Mouse (Mus musculus) midbrain, embryonic 10.5 days (tissue): ENCODE data around the gene Nfe2. TPM values are rescaled to one million over a fixed set of nuclear protein-coding genes. Genes with fewer than 3 reads are reported as not detected.

Experiments
- DNase-seq: peaks from one replicate; pipeline ENCODE4 v3.0.0-alpha.2; 2017; ENCODE audit warnings: low spot score
- H3K27ac ChIP-seq: fragments of 300-500 bp; sonication (generic); replicated peaks from 2 replicates; pipeline ENCODE4 v1.5.1; 2016; ENCODE audit warnings: mild to moderate bottlenecking
- H3K27me3 ChIP-seq: fragments of 300-500 bp; sonication (generic); 2 replicates; pipeline ENCODE4 v1.6.1; 2016; ENCODE audit warnings: low read depth, mild to moderate bottlenecking; ENCODE audit not compliant: poor library complexity, severe bottlenecking
- H3K36me3 ChIP-seq: fragments of 300-500 bp; sonication (generic); 2 replicates; pipeline ENCODE4 v1.6.1; 2016; ENCODE audit warnings: mild to moderate bottlenecking, moderate library complexity
- H3K4me1 ChIP-seq: fragments of 300-500 bp; sonication (generic); 2 replicates; pipeline ENCODE4 v1.6.1; 2016
- H3K4me3 ChIP-seq: fragments of 300-500 bp; sonication (generic); 2 replicates; pipeline ENCODE4 v1.5.1; 2016; ENCODE audit warnings: mild to moderate bottlenecking, moderate library complexity
- H3K9me3 ChIP-seq: fragments of 300-500 bp; sonication (generic); replicated peaks from 2 replicates; pipeline ENCODE4 v1.6.1; 2016; ENCODE audit warnings: mild to moderate bottlenecking
- WGBS: fragments of 180-500 bp; shearing (Covaris S2); methylation state at CpG from one replicate; pipeline ENCODE4 v1.1.7; 2016; 5-methylcytosine and 5-hydroxymethylcytosine counted together
- polyA plus RNA-seq: library from polyadenylated mRNA; unstranded; fragments of >200 nt; fragmentation: Nextera tagmentation; extraction: Ambion mirVana; gene quantifications from 2 replicates; pipeline ENCODE4 v1.2.1, GENCODE M21; 2016

Nfe2 gene
- polyA plus RNA-seq, result 5.6 and 6.4 TPM in 2 replicates

DNA sequence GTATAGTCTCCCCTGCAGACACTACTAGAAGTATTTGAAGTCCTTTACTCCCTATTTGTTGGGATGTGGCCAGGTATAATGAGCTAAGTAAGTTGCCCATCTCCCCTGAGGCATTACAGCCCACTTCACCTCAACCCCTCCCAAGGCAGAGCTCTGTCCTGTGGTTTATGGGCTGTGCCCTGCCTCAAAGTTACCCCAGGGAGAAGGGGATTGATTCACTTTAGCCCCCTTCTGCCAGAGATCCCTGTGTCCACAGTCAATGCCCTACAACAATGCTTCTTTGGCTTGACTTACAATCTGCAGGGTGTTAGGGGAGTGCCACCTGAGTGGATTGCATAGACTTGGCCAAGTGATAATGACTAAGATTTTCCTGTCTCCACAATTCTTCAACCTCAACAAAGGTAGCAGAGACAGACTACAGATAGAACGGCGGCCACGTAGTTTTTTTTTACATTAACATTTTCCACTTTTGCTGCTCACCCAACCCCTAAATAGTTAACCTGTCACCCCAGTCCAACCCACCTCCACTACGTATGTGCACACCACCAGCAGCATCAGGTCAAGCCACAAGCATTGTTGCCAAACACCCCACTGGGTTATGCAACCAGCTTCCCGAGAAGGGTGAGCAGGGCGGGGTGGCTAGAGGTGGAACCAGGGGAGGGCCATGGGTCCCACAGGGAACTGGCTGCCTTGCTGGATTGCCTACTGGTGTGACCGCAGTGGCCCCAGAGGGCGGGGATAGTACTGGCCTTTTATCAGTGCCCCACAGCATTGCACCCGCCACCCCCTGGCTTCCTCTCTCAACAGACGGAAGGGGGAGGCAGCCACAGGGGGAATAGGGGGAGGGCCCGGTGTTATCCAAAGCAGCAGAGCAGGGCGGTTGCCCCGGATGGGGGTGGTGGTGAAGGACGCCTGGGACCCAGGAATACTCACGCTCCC is at the start of gene Nfe2:
Gene Nfe2 (minus strand): TSS at position 614 of the 939 bp plus-strand sequence.
- Histone ChIP-seq H3K36me3 (no peaks in the 10 kb centered on the region), H3K9me3 (no peaks in the 10 kb centered on the region), H3K27ac (peak within 1 kb of the TSS; percentile 55; the same call in 1 of the 2 replicates), H3K4me3 (peak within 1 kb of the TSS; percentile 34), H3K4me1 (peaks cover 25% of the 10 kb centered on the region), H3K27me3 (peaks cover 25% of the 10 kb centered on the region)
- peak; percentile 39 for DNase-seq
- 12% methylated on average over 15 of the region's 15 CpGs for WGBS

DNA sequence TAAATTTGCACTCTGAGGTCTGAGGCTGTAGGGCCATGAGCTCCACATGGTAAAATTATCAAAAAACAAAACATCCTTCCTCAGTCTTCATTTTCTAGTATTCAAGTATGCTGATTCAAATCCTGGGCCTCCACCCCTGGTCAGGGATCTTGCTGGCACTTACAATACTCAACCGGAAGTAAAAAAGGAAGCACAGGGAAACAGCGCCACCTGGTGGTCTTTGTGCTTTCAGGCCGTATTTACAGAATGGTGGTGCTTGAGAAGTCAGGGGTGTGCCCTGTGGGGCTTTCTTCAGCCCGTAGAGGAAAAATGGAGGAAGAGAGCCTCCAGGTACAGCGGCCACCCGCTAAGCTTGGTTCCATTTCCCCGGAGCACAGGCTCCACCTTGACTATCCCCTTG is 48.9 kb upstream of the Nfe2 start:
- peaks cover 64% of the 10 kb centered on the region for H3K4me1 ChIP-seq
- no peaks in the 10 kb centered on the region for H3K36me3 ChIP-seq
- 2% methylated on average over 7 of the region's 7 CpGs for WGBS
- peaks cover 31% of the 10 kb centered on the region for H3K27me3 ChIP-seq
- H3K27ac ChIP-seq, result peak overlapping the region; percentile 61
- peak; percentile 94 for DNase-seq
- H3K4me3 ChIP-seq, result 0 out of 2 replicates have a peak overlapping the region, but pooled peaks have one; percentile 16
- H3K9me3 ChIP-seq, result no peaks in the 10 kb centered on the region

DNA sequence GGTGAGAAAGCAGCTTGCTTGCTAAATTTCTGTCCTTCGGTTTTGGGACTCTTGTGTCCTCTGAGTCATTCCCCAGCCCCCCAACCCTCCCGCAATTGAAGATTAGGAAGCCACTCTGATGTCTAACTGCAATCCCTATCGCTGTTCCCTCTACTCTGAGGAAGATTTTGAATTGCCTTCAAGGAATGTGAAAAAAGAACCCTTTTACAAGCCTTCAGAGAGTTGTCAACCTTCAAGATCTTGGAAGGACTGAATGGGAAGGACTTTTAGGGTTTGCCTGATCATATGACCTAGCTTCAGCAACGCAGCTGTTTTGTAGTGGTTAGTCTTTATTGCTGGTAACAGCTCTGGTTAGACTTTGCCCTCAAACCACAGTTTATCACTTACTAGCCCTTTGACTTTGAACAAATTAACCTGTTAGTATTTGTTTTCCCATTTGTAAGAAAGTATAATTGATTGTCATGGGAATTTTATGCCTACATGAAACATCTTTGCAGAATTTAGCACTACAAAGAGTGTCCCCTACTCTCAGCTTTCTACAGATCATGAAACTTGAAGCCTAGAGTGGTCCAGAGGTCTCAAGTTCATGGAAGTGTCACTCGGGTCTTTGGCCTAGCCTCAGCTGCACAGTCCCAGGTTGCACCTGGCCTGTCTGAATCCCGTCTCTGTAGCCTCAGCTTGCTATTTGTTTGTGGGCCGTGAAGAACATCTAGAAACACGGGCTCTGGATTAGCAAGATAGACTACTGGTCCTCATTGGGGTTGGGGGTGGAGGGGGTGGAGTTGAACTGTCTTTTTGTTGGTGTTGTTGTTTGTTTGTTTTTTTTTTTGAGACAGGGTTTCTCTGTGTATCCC is 47.8 kb upstream of the Nfe2 start:
- peaks cover 75% of the 10 kb centered on the region for H3K4me1 ChIP-seq
- peaks cover 31% of the 10 kb centered on the region for H3K27me3 ChIP-seq
- peak overlapping the region; percentile 62 for H3K4me3 ChIP-seq
- DNase-seq, result no peak
- no peaks in the 10 kb centered on the region for H3K9me3 ChIP-seq
- 36% methylated on average over 8 of the region's 8 CpGs for WGBS
- H3K27ac ChIP-seq, result peak overlapping the region; percentile 98
- H3K36me3 ChIP-seq, result no peaks in the 10 kb centered on the region

DNA sequence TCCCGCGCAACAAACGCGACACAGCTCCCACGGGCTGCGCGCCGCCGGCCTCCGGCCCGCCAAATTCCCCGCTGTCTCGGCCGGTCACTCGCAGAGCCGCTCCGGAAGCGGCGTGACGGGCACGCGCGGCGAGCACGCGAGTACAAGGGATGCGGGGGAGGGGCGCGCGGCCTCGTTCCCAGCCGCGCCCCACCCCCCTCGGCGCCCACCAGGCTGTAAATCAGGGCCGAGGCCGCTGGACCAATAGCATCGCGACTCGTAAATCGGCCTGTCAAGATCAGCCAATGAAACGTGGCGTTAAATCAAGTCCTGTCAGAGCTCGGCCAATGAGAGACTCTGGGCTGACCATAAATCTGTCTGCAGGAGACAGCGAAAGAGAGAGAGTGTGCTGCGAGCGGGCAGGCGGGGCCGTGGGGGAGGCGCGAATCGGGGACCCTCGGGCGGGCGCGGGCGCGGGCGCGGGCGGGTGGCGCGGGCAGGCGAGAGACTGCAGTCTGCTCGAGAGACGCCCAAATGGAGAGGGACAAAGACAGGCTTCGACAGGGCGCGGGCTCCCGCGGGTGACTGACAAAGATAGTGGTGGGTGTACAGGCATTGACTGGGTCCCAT is 47.0 kb upstream of the Nfe2 start:
- DNase-seq, result peak; percentile 99
- Histone ChIP-seq H3K36me3 (no peaks in the 10 kb centered on the region), H3K27ac (peak overlapping the region; percentile 98), H3K4me1 (peaks cover 84% of the 10 kb centered on the region), H3K9me3 (no peaks in the 10 kb centered on the region), H3K27me3 (peaks cover 27% of the 10 kb centered on the region), H3K4me3 (peak overlapping the region; percentile 62)
- WGBS, result under 1% methylated on average over 71 of the region's 71 CpGs

DNA sequence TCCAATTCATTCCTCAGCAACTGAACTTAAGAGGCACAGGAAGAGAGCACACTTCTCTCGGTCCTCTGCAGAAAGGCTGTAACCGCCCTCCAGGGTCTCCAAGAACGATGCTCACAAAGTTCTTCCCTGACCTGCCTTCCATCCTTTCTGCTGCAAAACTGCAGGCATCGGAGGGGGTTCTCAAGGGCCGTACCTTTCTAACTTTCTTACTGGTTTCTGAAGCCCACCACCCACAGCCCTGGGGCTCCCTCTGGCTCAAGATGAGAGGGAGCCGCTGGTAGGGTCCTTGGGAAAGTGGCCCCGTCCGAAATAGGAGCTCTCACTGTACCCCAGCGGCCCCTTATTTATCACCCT is 46.4 kb upstream of the Nfe2 start:
- Histone ChIP-seq H3K36me3 (no peaks in the 10 kb centered on the region), H3K27ac (peak overlapping the region; percentile 98), H3K27me3 (peaks cover 21% of the 10 kb centered on the region), H3K4me3 (peak overlapping the region; percentile 62), H3K4me1 (peaks cover 90% of the 10 kb centered on the region), H3K9me3 (no peaks in the 10 kb centered on the region)
- WGBS, result under 1% methylated on average over 9 of the region's 9 CpGs
- no peak for DNase-seq

DNA sequence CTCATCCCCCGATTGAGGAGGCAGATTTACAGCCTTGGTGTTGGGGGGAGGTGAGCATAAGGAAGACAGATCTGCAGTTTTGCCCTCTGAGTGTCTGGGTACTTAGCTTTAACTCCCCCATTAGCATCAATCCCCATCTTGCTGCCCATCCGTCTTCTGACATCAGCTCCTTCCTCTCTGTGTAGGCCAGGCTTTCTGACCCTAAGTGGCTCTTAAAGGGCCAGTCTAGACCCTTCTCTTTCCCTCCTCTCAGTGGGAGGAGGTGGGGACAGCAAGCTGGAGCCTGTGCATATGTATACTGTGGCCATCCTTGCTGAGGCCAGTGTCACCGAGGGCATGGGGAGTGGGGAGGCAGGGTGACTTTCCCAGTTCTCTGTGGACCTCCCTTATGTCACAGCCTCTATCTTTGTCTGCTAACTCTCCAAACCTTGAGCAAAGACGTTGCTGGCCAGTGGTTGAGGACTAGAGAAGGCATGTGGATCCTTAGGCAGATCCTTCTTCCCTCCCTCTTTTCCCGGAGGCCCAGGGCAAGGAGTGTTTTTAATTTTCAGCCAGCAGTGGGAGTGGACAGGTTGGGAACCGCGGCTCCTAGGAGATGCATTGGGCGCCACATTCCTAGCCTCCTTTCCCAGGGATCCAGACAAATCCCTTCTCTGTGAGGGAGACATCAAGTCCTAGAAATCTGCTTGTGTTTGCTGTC is 45.9 kb upstream of the Nfe2 start:
- H3K9me3 ChIP-seq, result no peaks in the 10 kb centered on the region
- H3K36me3 ChIP-seq, result peaks cover 2% of the 10 kb centered on the region; the same call in 1 of the 2 replicates
- 12% methylated on average over 8 of the region's 8 CpGs for WGBS
- H3K4me1 ChIP-seq, result peaks cover 92% of the 10 kb centered on the region
- peaks cover 16% of the 10 kb centered on the region for H3K27me3 ChIP-seq
- DNase-seq, result peak; percentile 53
- H3K27ac ChIP-seq, result peak overlapping the region; percentile 98
- H3K4me3 ChIP-seq, result peak overlapping the region; percentile 62

DNA sequence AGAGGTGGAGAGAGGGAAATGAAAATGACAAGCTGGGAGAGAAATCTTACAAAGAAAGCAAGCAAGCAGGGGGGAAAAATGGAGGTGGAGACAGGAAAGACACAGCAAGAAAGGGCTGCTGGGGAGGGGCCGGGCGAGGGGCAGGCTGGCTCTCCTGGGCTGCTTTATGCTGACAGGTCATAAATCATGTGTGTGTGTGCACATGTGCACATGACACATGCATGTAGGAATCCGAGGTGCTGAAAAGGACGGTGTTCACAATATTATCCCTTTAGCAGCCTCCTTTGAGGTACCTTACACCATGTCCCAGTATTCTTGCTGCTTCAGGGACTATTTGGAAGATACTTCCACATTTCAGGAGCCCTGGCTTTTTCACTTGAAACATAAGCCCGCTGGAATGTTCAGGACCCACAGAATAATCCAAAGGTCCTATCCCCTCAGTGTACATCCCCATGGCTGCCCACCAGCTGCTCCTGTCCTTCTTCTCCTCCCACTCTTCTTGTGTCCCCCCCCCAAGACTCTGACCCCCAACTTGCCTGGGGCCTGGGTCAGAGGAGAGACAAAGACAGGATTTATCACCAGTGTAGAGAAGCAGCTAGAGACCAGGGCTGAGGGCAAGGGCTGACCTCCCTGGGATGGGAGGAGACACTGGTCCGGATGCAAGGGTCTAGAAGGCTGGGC is 44.3 kb upstream of the Nfe2 start:
- peak; percentile 26 for DNase-seq
- Histone ChIP-seq H3K27ac (peak overlapping the region; percentile 98), H3K9me3 (no peaks in the 10 kb centered on the region), H3K4me3 (peak overlapping the region; percentile 16; the same call in 1 of the 2 replicates), H3K27me3 (0 out of 2 replicates have a peak, but pooled peaks cover under 1% of the 10 kb centered on the region), H3K36me3 (peaks cover 18% of the 10 kb centered on the region), H3K4me1 (peaks cover 99% of the 10 kb centered on the region)
- 50% methylated on average over 6 of the region's 6 CpGs for WGBS

DNA sequence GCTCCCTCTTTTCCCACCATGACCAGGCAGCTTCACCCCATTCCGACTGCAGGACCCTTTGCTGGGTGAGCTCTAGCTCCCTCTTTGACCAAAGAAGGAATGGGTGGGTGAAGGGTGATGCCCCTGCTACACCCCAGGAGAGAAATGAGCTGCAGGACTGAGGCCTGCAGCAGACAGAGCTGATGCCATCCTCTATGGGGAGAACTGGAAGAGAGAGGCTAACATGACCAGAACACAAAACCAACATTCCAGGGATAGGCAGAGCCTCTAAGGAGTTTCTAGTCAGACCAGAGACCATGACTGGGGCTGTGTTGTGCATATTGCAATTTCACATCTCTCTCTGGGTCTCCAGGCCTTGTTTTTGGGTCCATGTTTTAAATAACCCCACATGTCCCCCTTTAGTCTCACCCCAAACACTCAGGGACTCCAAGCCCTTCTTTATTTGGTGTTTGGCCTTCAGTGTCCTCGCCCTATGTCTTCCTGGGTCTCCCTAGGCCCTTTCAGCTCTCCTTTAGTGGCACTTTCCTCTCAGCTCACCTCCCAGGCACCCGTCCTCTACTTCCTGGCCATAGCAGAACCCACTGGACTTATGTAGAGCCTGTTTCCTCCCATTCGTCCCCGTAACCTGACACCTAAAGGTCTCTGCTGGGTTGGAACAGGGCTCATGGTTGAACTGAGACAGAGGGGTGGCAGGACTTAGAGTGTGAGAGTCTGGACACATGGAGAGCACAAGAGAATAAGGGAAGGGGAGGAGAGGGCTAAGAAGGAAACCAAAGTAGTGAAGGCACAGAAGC is 43.5 kb upstream of the Nfe2 start:
- Histone ChIP-seq H3K4me1 (peaks cover 100% of the 10 kb centered on the region), H3K4me3 (peak overlapping the region; percentile 55), H3K27ac (peak overlapping the region; percentile 98), H3K9me3 (no peaks in the 10 kb centered on the region), H3K27me3 (no peaks in the 10 kb centered on the region), H3K36me3 (peaks cover 26% of the 10 kb centered on the region)
- peak; percentile 37 for DNase-seq
- WGBS, result 21% methylated on average over 5 of the region's 5 CpGs

DNA sequence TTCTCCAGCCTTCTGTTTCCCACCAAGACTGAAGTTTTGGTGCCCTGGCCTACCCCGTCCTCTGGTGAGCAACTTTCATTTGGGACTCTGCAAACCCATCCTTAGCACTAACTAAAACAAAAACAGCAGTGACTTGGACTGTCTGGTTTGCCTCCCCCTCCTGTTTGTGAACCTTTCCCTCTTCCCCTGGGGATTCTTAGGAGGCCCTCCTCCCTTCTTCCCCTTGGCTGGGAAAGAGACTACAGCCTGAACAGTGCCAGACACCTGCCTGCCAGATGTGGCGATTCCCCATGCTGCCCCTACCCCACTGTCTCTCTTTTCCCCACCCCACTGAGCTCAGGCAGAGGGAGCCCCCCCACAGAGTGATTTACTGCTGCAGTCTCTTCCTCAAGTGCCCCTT is 42.8 kb upstream of the Nfe2 start:
- DNase-seq, result peak; percentile 48
- peaks cover 32% of the 10 kb centered on the region for H3K36me3 ChIP-seq

DNA sequence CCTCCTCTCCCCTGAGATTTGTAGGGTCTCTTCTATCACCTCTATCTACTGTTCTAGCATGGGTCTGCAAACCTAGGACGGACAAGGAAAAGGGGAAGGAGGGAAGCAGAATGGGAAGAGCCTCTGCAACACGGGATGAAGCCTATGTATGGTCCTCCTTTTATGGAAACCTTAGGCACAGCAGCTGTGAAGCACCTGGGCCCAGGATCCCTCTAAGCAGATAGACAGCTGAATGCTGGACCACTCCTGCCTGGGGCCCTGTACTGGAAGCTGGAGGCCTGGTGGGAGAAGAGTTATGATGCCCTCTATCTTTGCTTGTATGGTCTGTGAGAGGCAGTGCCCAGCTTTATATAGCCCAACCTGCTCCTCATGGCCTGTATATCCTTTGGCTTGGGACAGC is 42.4 kb upstream of the Nfe2 start:
- WGBS, result 2% methylated on average over 2 of the region's 2 CpGs
- H3K27ac ChIP-seq, result peak overlapping the region; percentile 98
- H3K4me3 ChIP-seq, result peak overlapping the region; percentile 55
- no peaks in the 10 kb centered on the region for H3K9me3 ChIP-seq
- H3K4me1 ChIP-seq, result peaks cover 100% of the 10 kb centered on the region
- DNase-seq, result no peak
- no peaks in the 10 kb centered on the region for H3K27me3 ChIP-seq
- peaks cover 32% of the 10 kb centered on the region for H3K36me3 ChIP-seq

More for the DNA sequence above, 42.8 kb upstream of the Nfe2 start:
- H3K27ac ChIP-seq, result peak overlapping the region; percentile 98
- no peaks in the 10 kb centered on the region for H3K27me3 ChIP-seq
- no peaks in the 10 kb centered on the region for H3K9me3 ChIP-seq
- H3K4me3 ChIP-seq, result peak overlapping the region; percentile 55
- peaks cover 100% of the 10 kb centered on the region for H3K4me1 ChIP-seq
- WGBS, result 15% methylated on average over 2 of the region's 2 CpGs

DNA sequence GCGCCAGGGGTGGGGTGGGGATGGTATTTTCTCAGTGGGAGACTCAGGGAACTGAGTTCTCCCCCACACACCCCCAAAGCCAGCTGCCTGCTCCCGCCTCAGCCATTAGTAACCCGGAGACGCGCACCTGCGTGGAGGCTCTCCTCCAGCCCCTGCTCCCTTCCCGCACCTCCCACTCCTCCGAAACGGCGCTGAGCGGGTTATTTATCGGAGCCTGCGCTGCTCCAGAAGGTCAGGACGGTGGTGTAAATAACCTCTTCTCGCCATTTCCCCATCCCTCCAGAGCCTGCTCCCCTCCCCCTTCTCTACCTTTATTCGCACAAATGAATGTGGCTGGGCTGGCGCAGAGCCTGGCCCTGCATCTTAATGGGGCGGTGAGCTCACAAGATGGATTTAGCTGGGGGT is 41.9 kb upstream of the Nfe2 start:
- Histone ChIP-seq H3K4me3 (peak overlapping the region; percentile 55), H3K27ac (peak overlapping the region; percentile 98)
- 5% methylated on average over 18 of the region's 18 CpGs for WGBS

More for the DNA sequence above, 41.9 kb upstream of the Nfe2 start:
- H3K4me1 ChIP-seq, result peaks cover 100% of the 10 kb centered on the region
- no peaks in the 10 kb centered on the region for H3K9me3 ChIP-seq
- peaks cover 32% of the 10 kb centered on the region for H3K36me3 ChIP-seq
- H3K27me3 ChIP-seq, result no peaks in the 10 kb centered on the region
- DNase-seq, result peak; percentile 83
